Mouse (Mus musculus) lung, embryonic 14.5 days (tissue): Measurements from ENCODE around the gene Cep112. TPM values are rescaled to one million over a fixed set of nuclear protein-coding genes. Genes with fewer than 3 reads are reported as not detected.

Experiments used
- ATAC-seq: fragments of 200-750 bp; cut with Nextera tagmentation; 2 replicates; pipeline ENCODE4 v1.8.0; 2017; ENCODE audit warnings: mild to moderate bottlenecking, moderate TSS enrichment, moderate library complexity; ENCODE audit not compliant: insufficient read depth
- DNase-seq: peaks from one replicate; pipeline ENCODE4 v3.0.0-alpha.2; 2015
- H3K27ac ChIP-seq: fragments of 300-500 bp; sonication (generic); 2 replicates; pipeline ENCODE4 v1.5.1; 2014; ENCODE audit warnings: low read depth, mild to moderate bottlenecking, moderate library complexity
- H3K27me3 ChIP-seq: fragments of 300-500 bp; sonication (generic); 2 replicates; pipeline ENCODE4 v1.6.1; 2014; ENCODE audit warnings: low read length, control low read depth; ENCODE audit not compliant: insufficient read depth
- H3K36me3 ChIP-seq: fragments of 300-500 bp; sonication (generic); 2 replicates; pipeline ENCODE4 v1.6.1; 2014; ENCODE audit warnings: control low read depth; ENCODE audit not compliant: insufficient read depth
- H3K4me1 ChIP-seq: fragments of 300-500 bp; sonication (generic); 2 replicates; pipeline ENCODE4 v1.6.1; 2014; ENCODE audit warnings: antibody characterized with exemption, control low read depth; ENCODE audit not compliant: insufficient read depth
- H3K4me2 ChIP-seq: fragments of 300-500 bp; sonication (generic); 2 replicates; pipeline ENCODE4 v1.6.1; 2014; ENCODE audit warnings: mild to moderate bottlenecking
- H3K4me3 ChIP-seq: fragments of 300-500 bp; sonication (generic); 2 replicates; pipeline ENCODE4 v1.5.1; 2014; ENCODE audit warnings: low read depth, low read length
- H3K9ac ChIP-seq: fragments of 300-500 bp; sonication (generic); 2 replicates; pipeline ENCODE4 v1.6.1; 2014
- H3K9me3 ChIP-seq: fragments of 300-500 bp; sonication (generic); 2 replicates; pipeline ENCODE4 v1.6.1; 2016; ENCODE audit warnings: low read depth, low read length, control low read depth
- CTCF ChIP-seq: IDR thresholded peaks from 2 replicates; pipeline ENCODE4 v1.5.1; 2016; ENCODE audit warnings: antibody characterized with exemption, low read depth
- WGBS: fragments of 180-500 bp; shearing (Covaris S2); extraction: QIAGEN DNeasy Blood & Tissue Kit; methylation state at CpG from one replicate; pipeline ENCODE4 v1.1.7; 2014; 5-methylcytosine and 5-hydroxymethylcytosine counted together
- polyA plus RNA-seq: library from polyadenylated mRNA; unstranded; fragments of >200 nt; fragmentation: Nextera tagmentation; extraction: Ambion mirVana; gene quantifications from 2 replicates; pipeline ENCODE4 v1.2.1, GENCODE M21; 2014

The Cep112 gene
- polyA plus RNA-seq, 1 experiment from 2014 or later = 20.2 TPM

GRCm38 (mm10) chr11:108799695-108800094 lies 374.7 kb downstream of the Cep112 start:
- no peak overlapping the region for H3K27ac ChIP-seq
- no peak overlapping the region for H3K4me3 ChIP-seq
- H3K4me2 ChIP-seq = no peak overlapping the region
- no peaks in the 10 kb centered on the region for H3K27me3 ChIP-seq
- DNase-seq (no peak), ATAC-seq (no peak)
- H3K4me1 ChIP-seq = no peaks in the 10 kb centered on the region
- H3K9ac ChIP-seq = no peak overlapping the region
- no peaks in the 10 kb centered on the region for H3K36me3 ChIP-seq
- TF ChIP-seq CTCF = no peak
- no peaks in the 10 kb centered on the region for H3K9me3 ChIP-seq
- 42% methylated on average over 3 of the region's 3 CpGs for WGBS

GRCm38 (mm10) chr11:108804030-108804429 lies 379.0 kb downstream of the Cep112 start:
- H3K4me3 ChIP-seq = no peak overlapping the region
- DNase-seq (no peak), ATAC-seq (no peak)
- peaks cover 6% of the 10 kb centered on the region; the same call in 1 of the 2 replicates for H3K4me1 ChIP-seq
- no peak overlapping the region for H3K27ac ChIP-seq
- no peaks in the 10 kb centered on the region for H3K27me3 ChIP-seq
- no peak for TF ChIP-seq CTCF
- H3K4me2 ChIP-seq = no peak overlapping the region
- WGBS = 69% methylated on average over 3 of the region's 3 CpGs
- no peaks in the 10 kb centered on the region for H3K9me3 ChIP-seq
- no peaks in the 10 kb centered on the region for H3K36me3 ChIP-seq
- H3K9ac ChIP-seq = no peak overlapping the region

GRCm38 (mm10) chr11:108805947-108806346 lies 381.0 kb downstream of the Cep112 start:
- Histone ChIP-seq H3K36me3 (no peaks in the 10 kb centered on the region), H3K27me3 (no peaks in the 10 kb centered on the region), H3K27ac (no peak overlapping the region), H3K4me3 (no peak overlapping the region), H3K4me1 (peaks cover 6% of the 10 kb centered on the region; the same call in 1 of the 2 replicates), H3K4me2 (no peak overlapping the region), H3K9me3 (no peaks in the 10 kb centered on the region), H3K9ac (no peak overlapping the region)
- no peak for ATAC-seq
- TF ChIP-seq CTCF = no peak
- 47% methylated on average over 3 of the region's 3 CpGs for WGBS
- DNase-seq = peak; percentile 39

GRCm38 (mm10) chr11:108809626-108810025 lies 384.6 kb downstream of the Cep112 start:
- H3K9me3 ChIP-seq = no peaks in the 10 kb centered on the region
- no peak for ATAC-seq
- H3K4me3 ChIP-seq = no peak overlapping the region
- H3K27ac ChIP-seq = no peak overlapping the region
- 81% methylated on average over 3 of the region's 3 CpGs for WGBS
- H3K4me2 ChIP-seq = no peak overlapping the region
- H3K4me1 ChIP-seq = peaks cover 6% of the 10 kb centered on the region; the same call in 1 of the 2 replicates
- TF ChIP-seq CTCF = no peak
- H3K36me3 ChIP-seq = no peaks in the 10 kb centered on the region
- H3K27me3 ChIP-seq = no peaks in the 10 kb centered on the region
- no peak overlapping the region for H3K9ac ChIP-seq
- DNase-seq = no peak

- Histone ChIP-seq H3K9me3 (no peaks in the 10 kb centered on the region), H3K4me2 (no peak overlapping the region), H3K9ac (no peak overlapping the region), H3K36me3 (no peaks in the 10 kb centered on the region), H3K27me3 (no peaks in the 10 kb centered on the region), H3K27ac (no peak overlapping the region), H3K4me3 (no peak overlapping the region), H3K4me1 (0 out of 2 replicates have a peak, but pooled peaks cover 5% of the 10 kb centered on the region)
- no peak for TF ChIP-seq CTCF
- ATAC-seq (no peak), DNase-seq (peak; percentile 69)
- WGBS = 37% methylated on average over 4 of the region's 4 CpGs
These were observed 396.8 kb downstream of the Cep112 start for GRCm38 (mm10) chr11:108821771-108822170.

GRCm38 (mm10) chr11:108822257-108822656 lies 397.3 kb downstream of the Cep112 start:
- peak; percentile 75; the same call in 1 of the 2 replicates for ATAC-seq
- Histone ChIP-seq H3K27me3 (no peaks in the 10 kb centered on the region), H3K4me1 (0 out of 2 replicates have a peak, but pooled peaks cover 5% of the 10 kb centered on the region), H3K4me3 (no peak overlapping the region), H3K4me2 (no peak overlapping the region), H3K36me3 (no peaks in the 10 kb centered on the region), H3K9ac (no peak overlapping the region), H3K27ac (no peak overlapping the region), H3K9me3 (no peaks in the 10 kb centered on the region)
- TF ChIP-seq CTCF = peak; percentile 43
- 52% methylated on average over 7 of the region's 7 CpGs for WGBS
- DNase-seq = peak; percentile 48

GRCm38 (mm10) chr11:108827321-108827720 lies 402.3 kb downstream of the Cep112 start:
- DNase-seq (peak; percentile 34), ATAC-seq (no peak)
- Histone ChIP-seq H3K4me2 (no peak overlapping the region), H3K9me3 (no peaks in the 10 kb centered on the region), H3K9ac (no peak overlapping the region), H3K27me3 (no peaks in the 10 kb centered on the region), H3K36me3 (no peaks in the 10 kb centered on the region), H3K27ac (no peak overlapping the region), H3K4me1 (0 out of 2 replicates have a peak, but pooled peaks cover 2% of the 10 kb centered on the region), H3K4me3 (no peak overlapping the region)
- TF ChIP-seq CTCF = no peak
